In the genomic region with DNA sequence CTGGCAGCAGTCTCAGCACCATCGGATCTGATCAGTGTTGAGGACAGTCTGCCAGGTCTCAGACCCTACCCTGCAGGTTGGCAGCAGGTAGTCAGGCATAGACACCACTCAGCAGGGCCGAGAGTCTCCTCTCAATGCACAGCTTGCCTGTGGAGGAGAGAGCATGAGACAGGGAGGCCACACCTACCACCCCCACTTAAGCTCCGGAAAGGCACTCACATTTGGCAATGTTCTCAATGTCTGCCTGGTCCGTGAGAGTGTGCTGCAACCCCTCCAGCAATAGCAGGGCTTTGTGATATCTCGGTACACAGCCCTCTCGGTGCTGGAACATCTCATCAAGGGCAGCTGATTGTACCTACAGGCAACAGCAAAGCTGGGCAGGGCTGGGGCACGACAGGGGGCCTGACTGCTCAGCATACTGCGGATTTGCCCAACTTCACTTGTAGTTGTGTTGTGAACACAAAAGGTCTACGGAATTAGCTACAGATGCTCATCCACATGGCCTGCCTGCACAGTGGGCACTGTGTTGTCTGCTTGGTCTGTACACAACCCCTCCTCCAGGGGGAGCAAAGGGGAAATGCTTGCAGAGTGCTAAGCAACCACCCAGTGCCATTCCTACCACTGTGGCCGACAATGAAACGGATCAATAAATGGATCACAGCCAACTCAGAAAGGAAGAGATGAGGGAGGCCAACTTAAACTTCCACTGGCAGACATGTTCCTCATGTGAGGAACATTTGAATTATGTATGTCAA, we compare ENCODE assay signal across 10 mouse cellular contexts. TPM values are rescaled to one million over a fixed set of nuclear protein-coding genes. Genes with fewer than 3 reads are reported as not detected.
DNase-seq lines count a peak whose midpoint lies in the region; ATAC-seq and TF ChIP-seq lines count a peak whose summit lies in the region.
"Had no signal": no experiment of that assay in that cellular context is flagged by ENCODE, and none has a peak within 500 bp of the region (broad histone marks: within the 10 kb centered on the region; RNA-seq: fewer than 3 reads in every experiment).

No protein-coding gene starts in this region.

- no peak for TF ChIP-seq EP300 in liver, embryonic 14.5 days (IDR thresholded peaks at IDR 0.05; ENCODE audit: low read depth)

- H3K27ac ChIP-seq in liver, embryonic 14.5 days: no peak overlapping the region
- H3K27ac ChIP-seq: heart, embryonic 13.5 days; midbrain, embryonic 15.5 days had no signal

- H3K9ac ChIP-seq in liver, embryonic 14.5 days (replicated peaks): no peak overlapping the region
- H3K9ac ChIP-seq: heart, embryonic 13.5 days; midbrain, embryonic 15.5 days had no signal

- peak; percentile 32; the same call in 1 of the 2 replicates for TF ChIP-seq CTCF in lung, adult 2 months (IDR thresholded peaks at IDR 0.05; ENCODE audit: insufficient read depth, low read length)
- peak; percentile 74 for TF ChIP-seq CTCF in liver, embryonic 14.5 days (IDR thresholded peaks at IDR 0.05; ENCODE audit: low read depth)

- no peaks in the 10 kb centered on the region for H3K4me1 ChIP-seq in lung, adult 2 months (ENCODE audit: control insufficient read depth, insufficient read depth, low read length)
- peaks cover 13 to 17% of the 10 kb centered on the region in 2 experiments for H3K4me1 ChIP-seq in liver, embryonic 14.5 days (replicated peaks; ENCODE audit: control insufficient read depth in 2 of 2, insufficient read depth in 2 of 2, low read length in 1 of 2)

- 70% methylated on average over 11 of the region's 11 CpGs for WGBS in lung, adult 2 months
- WGBS in liver, embryonic 14.5 days (ENCODE audit: insufficient replicate concordance): 77% methylated on average over 11 of the region's 11 CpGs

- DNase-seq in frontal cortex, postnatal 10 days (ENCODE audit: low spot score in 2 of 2): no peak
- DNase-seq in lung, adult 2 months: no peak
- DNase-seq in lung, postnatal 10 days: no peak
- DNase-seq in adipocyte (ENCODE audit: low spot score): peak; percentile 39
- DNase-seq in liver, embryonic 14.5 days (ENCODE audit: low read depth in 3 of 3, low spot score in 3 of 3): no peak
- DNase-seq in kidney, adult 8-10 months: no peak
- no peak for DNase-seq in kidney, postnatal 25 days

- H3K36me3 ChIP-seq in liver, embryonic 14.5 days (replicated peaks; ENCODE audit: control insufficient read depth, insufficient read depth, low read depth): peaks cover 54% of the 10 kb centered on the region

- peak; percentile 72 for ATAC-seq in frontal cortex, adult (ENCODE audit: low TSS enrichment)
- no peak for ATAC-seq in liver, embryonic 14.5 days (ENCODE audit: insufficient read depth)
- ATAC-seq: midbrain, embryonic 15.5 days had no signal

- no peaks in the 10 kb centered on the region for H3K27me3 ChIP-seq in liver, embryonic 14.5 days (ENCODE audit: control insufficient read depth, insufficient read depth, low read length)
- H3K27me3 ChIP-seq: heart, embryonic 13.5 days; midbrain, embryonic 15.5 days had no signal

- H3K4me3 ChIP-seq in lung, adult 2 months (replicated peaks; ENCODE audit: extremely low read depth, low read depth, low read length): no peak overlapping the region
- no peak overlapping the region for H3K4me3 ChIP-seq in liver, embryonic 14.5 days (ENCODE audit: insufficient read depth in 1 of 2, low read depth in 2 of 2, low read length in 2 of 2)
- H3K4me3 ChIP-seq: heart, embryonic 13.5 days; midbrain, embryonic 15.5 days had no signal

- no peak for TF ChIP-seq POLR2A in lung, adult 2 months (IDR thresholded peaks at IDR 0.05; ENCODE audit: borderline replicate concordance, extremely low read depth, low read depth, low read length)

- no peak overlapping the region for H3K4me2 ChIP-seq in liver, embryonic 14.5 days (ENCODE audit: low read depth)
- H3K4me2 ChIP-seq: heart, embryonic 13.5 days; midbrain, embryonic 15.5 days had no signal

- H3K9me3 ChIP-seq in liver, embryonic 14.5 days (ENCODE audit: control insufficient read depth, low read length): no peaks in the 10 kb centered on the region
- H3K9me3 ChIP-seq: heart, embryonic 13.5 days; midbrain, embryonic 15.5 days had no signal

RNA-seq across cellular contexts. Expression of gene Pus1, which starts 5.8 kb away (rescaled TPM):
- 11.6 and 15.9 TPM in 2 replicates for polyA plus RNA-seq in lung, adult 2 months (2012; rRNA removed)
- 20.0 and 23.9 TPM in 2 replicates for polyA plus RNA-seq in liver, embryonic 14.5 days (2012; rRNA removed)
- 17.2 and 18.8 TPM in 2 replicates for polyA plus RNA-seq in liver, embryonic 14.5 days (2014; fragmentation: Nextera tagmentation; extraction: Ambion mirVana)

RNA-seq across cellular contexts. Expression of gene Ep400, which starts 15.7 kb away (rescaled TPM):
- 64.0 and 73.7 TPM in 2 replicates for polyA plus RNA-seq in lung, adult 2 months (2012; rRNA removed)
- 14.7 and 18.2 TPM in 2 replicates for polyA plus RNA-seq in liver, embryonic 14.5 days (2012; rRNA removed)
- polyA plus RNA-seq in liver, embryonic 14.5 days (2014; fragmentation: Nextera tagmentation; extraction: Ambion mirVana): 15.2 and 15.3 TPM in 2 replicates

RNA-seq across cellular contexts. Expression of gene Ulk1, which starts 23.6 kb away (rescaled TPM):
- polyA plus RNA-seq in lung, adult 2 months (2012; rRNA removed): 50.5 and 64.6 TPM in 2 replicates
- polyA plus RNA-seq in liver, embryonic 14.5 days (2012; rRNA removed): 16.7 and 18.3 TPM in 2 replicates
- polyA plus RNA-seq in liver, embryonic 14.5 days (2014; fragmentation: Nextera tagmentation; extraction: Ambion mirVana): 13.3 and 14.7 TPM in 2 replicates

RNA-seq across cellular contexts. Expression of gene Hscb, which starts 53.3 kb away (rescaled TPM):
- 13.5 and 15.5 TPM in 2 replicates for polyA plus RNA-seq in lung, adult 2 months (2012; rRNA removed)
- polyA plus RNA-seq in liver, embryonic 14.5 days (2012; rRNA removed): 18.0 and 28.8 TPM in 2 replicates
- polyA plus RNA-seq in liver, embryonic 14.5 days (2014; fragmentation: Nextera tagmentation; extraction: Ambion mirVana): 50.0 and 55.7 TPM in 2 replicates

RNA-seq across cellular contexts. Expression of gene Chek2, which starts 53.5 kb away (rescaled TPM):
- 3.3 and 4.4 TPM in 2 replicates for polyA plus RNA-seq in lung, adult 2 months (2012; rRNA removed)
- polyA plus RNA-seq in liver, embryonic 14.5 days (2012; rRNA removed): 19.9 and 26.2 TPM in 2 replicates
- 26.7 and 31.2 TPM in 2 replicates for polyA plus RNA-seq in liver, embryonic 14.5 days (2014; fragmentation: Nextera tagmentation; extraction: Ambion mirVana)
